ENCODE assay signal across 8 mouse cellular contexts in genomic region chr10:75364796-75365195, GRCm38 (mm10). TPM values are rescaled to one million over a fixed set of nuclear protein-coding genes. Genes with fewer than 3 reads are reported as not detected.
DNase-seq lines count a peak whose midpoint lies in the region; ATAC-seq and TF ChIP-seq lines count a peak whose summit lies in the region.

No protein-coding gene starts in this region.

- 63% methylated on average over 9 of the region's 9 CpGs for WGBS in cerebellum, adult 2 months
- WGBS in forebrain, embryonic 16.5 days: 66% methylated on average over 9 of the region's 9 CpGs

- no peak for ATAC-seq in forebrain, embryonic 16.5 days

- H3K4me3 ChIP-seq in cerebellum, adult 2 months (replicated peaks; ENCODE audit: insufficient read depth, low read depth, low read length): no peak overlapping the region
- H3K4me3 ChIP-seq in layer of hippocampus, adult 2 months: no peak overlapping the region
- H3K4me3 ChIP-seq in forebrain, embryonic 16.5 days (replicated peaks; ENCODE audit: low read length): no peak overlapping the region
- no peak overlapping the region for H3K4me3 ChIP-seq in myocyte

- no peaks in the 10 kb centered on the region for H3K36me3 ChIP-seq in forebrain, embryonic 16.5 days (ENCODE audit: control insufficient read depth, insufficient read depth)
- no peaks in the 10 kb centered on the region for H3K36me3 ChIP-seq in myocyte (ENCODE audit: control insufficient read depth, insufficient read depth)

- H3K9me3 ChIP-seq in forebrain, embryonic 16.5 days (ENCODE audit: control insufficient read depth, low read length): no peaks in the 10 kb centered on the region

- no peak overlapping the region for H3K9ac ChIP-seq in forebrain, embryonic 16.5 days (replicated peaks; ENCODE audit: low read depth, low read length)

- no peak for TF ChIP-seq CTCF in cerebellum, adult 2 months (IDR thresholded peaks at IDR 0.05; ENCODE audit: borderline replicate concordance, insufficient read depth, low read depth, low read length)
- no peak for TF ChIP-seq CTCF in layer of hippocampus, adult 2 months (conservative IDR thresholded peaks at IDR 0.05)

- H3ac ChIP-seq in myocyte (ENCODE audit: control insufficient read depth, insufficient read length): no peak overlapping the region

- TF ChIP-seq POLR2A in cerebellum, adult 2 months (IDR thresholded peaks at IDR 0.05; ENCODE audit: borderline replicate concordance, insufficient read depth, low read length): no peak
- no peak for TF ChIP-seq POLR2A in myocyte (IDR thresholded peaks at IDR 0.05; ENCODE audit: insufficient read length, low read depth)

- no peak for DNase-seq in cerebellum, adult 2 months
- DNase-seq in cerebellum, postnatal 10 days: no peak
- no peak for DNase-seq in layer of hippocampus, adult 2 months (ENCODE audit: low spot score in 2 of 2)
- DNase-seq in layer of hippocampus, postnatal 14 days (ENCODE audit: low spot score in 2 of 2): no peak
- no peak for DNase-seq in Muller cell, postnatal 12 days (ENCODE audit: inconsistent ontology term)
- DNase-seq in yolk sac, embryonic 10.5 days (ENCODE audit: low spot score): no peak

- H3K79me2 ChIP-seq in myocyte (ENCODE audit: control insufficient read depth, insufficient read depth): no peaks in the 10 kb centered on the region

- no peaks in the 10 kb centered on the region for H3K27me3 ChIP-seq in cerebellum, adult 2 months (ENCODE audit: control insufficient read depth, insufficient read depth, low read length)
- no peaks in the 10 kb centered on the region for H3K27me3 ChIP-seq in forebrain, embryonic 16.5 days (replicated peaks; ENCODE audit: control insufficient read depth, insufficient read depth, low read length)
- no peaks in the 10 kb centered on the region for H3K27me3 ChIP-seq in myocyte (ENCODE audit: control insufficient read depth, insufficient read depth, insufficient read length)

- H3K4me2 ChIP-seq in forebrain, embryonic 16.5 days (ENCODE audit: low read length): peak overlapping the region; percentile 5; the same call in 1 of the 2 replicates
- H3K4me2 ChIP-seq in myocyte (ENCODE audit: low read depth): peak overlapping the region; percentile 30

- H3K27ac ChIP-seq in cerebellum, adult 2 months (ENCODE audit: insufficient read depth, low read length): 0 out of 2 replicates have a peak overlapping the region, but pooled peaks have one; percentile 13
- peak overlapping the region; percentile 58; the same call in 1 of the 2 replicates for H3K27ac ChIP-seq in layer of hippocampus, adult 2 months
- peak overlapping the region; percentile 23; the same call in 1 of the 2 replicates for H3K27ac ChIP-seq in forebrain, embryonic 16.5 days (ENCODE audit: low read length)

- peaks cover 7% of the 10 kb centered on the region; the same call in 1 of the 2 replicates for H3K4me1 ChIP-seq in cerebellum, adult 2 months (ENCODE audit: control insufficient read depth, insufficient read depth, low read length)
- H3K4me1 ChIP-seq in forebrain, embryonic 16.5 days (replicated peaks; ENCODE audit: control insufficient read depth, insufficient read depth, low read length): peaks cover 5% of the 10 kb centered on the region; the same call in 1 of the 2 replicates

TF ChIP-seq in myocyte, 11 proteins besides CTCF, POLR2A, EP300 and RAD21:
- TF ChIP-seq USF1 (IDR thresholded peaks at IDR 0.05; ENCODE audit: low read depth): peak; percentile 22
- no peak for TF ChIP-seq CEBPB (IDR thresholded peaks at IDR 0.05; ENCODE audit: insufficient read depth, poor library complexity, severe bottlenecking)

RNA-seq across cellular contexts. Expression of gene Upb1, which starts 36.1 kb away (rescaled TPM):
- polyA plus RNA-seq in cerebellum, adult 2 months (2012; rRNA removed): 0.20 and 0.33 TPM in 2 replicates
- under 1 TPM in 1 of 2 experiments, not detected in 1; 0.31 TPM for total RNA-seq in layer of hippocampus, adult 2 months (2021)
- under 1 TPM; 0.23 to 0.62 TPM for total RNA-seq in layer of hippocampus, postnatal 14 days (2021)
- polyA plus RNA-seq in forebrain, embryonic 16.5 days (2015; fragmentation: Nextera tagmentation; extraction: Ambion mirVana): 0.10 TPM in 1 of 2 replicates, not detected in the other
- 0.04 TPM for polyA plus RNA-seq in myocyte (2012; fragmentation: generic; extraction: Trizol)

RNA-seq across cellular contexts. Expression of gene Adora2a, which starts 48.1 kb away (rescaled TPM):
- 2.5 and 3.1 TPM in 2 replicates for polyA plus RNA-seq in cerebellum, adult 2 months (2012; rRNA removed)
- 1 to 10 TPM; 2.4 to 2.7 TPM for total RNA-seq in layer of hippocampus, adult 2 months (2021)
- total RNA-seq in layer of hippocampus, postnatal 14 days (2021): 1 to 10 TPM; 3.2 to 5.1 TPM
- 9.9 and 11.7 TPM in 2 replicates for polyA plus RNA-seq in forebrain, embryonic 16.5 days (2015; fragmentation: Nextera tagmentation; extraction: Ambion mirVana)
- polyA plus RNA-seq in myocyte (2012; fragmentation: generic; extraction: Trizol): 1.3 TPM
